Mouse (Mus musculus): Measurements from ENCODE around the gene Rnf212b. TPM values are rescaled to one million over a fixed set of nuclear protein-coding genes. Genes with fewer than 3 reads are reported as not detected.
"Not testable (repeated sequence)": the region's sequence is repeated elsewhere in the genome, so short reads cannot be mapped to it uniquely, and the experiment has no call there.

Rnf212b gene
- total RNA-seq (2021): under 1 TPM in 1 of 2 experiments, not detected in 1; 0.29 TPM
- long read RNA-seq, experiment 1: 0 reads
- long read RNA-seq, experiment 2, partial matches to known transcripts: 0 of 3 reads
- long read RNA-seq, experiment 2, other reads (novel, unspliced or antisense): 3 of 3 reads

DNA sequence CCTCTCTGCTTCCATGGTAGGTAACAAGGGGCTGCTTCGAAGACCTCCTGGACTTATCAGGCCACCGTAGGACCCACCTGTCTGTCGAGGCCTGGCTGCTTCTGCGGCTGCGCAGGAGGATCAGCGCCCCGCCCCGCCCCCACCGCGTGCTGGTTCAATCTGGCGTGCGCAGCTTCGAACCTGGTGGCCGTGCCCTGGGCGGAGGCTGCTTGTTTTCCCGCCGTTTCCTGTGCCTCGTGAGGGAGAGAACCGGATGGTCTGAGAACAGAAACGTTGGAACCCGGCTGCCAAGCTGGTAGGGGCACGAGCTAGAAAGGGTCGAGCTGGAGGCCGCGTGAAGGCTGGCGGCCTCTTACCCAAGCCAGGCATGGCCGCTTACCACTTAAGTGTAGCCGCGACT lies at the start of gene Rnf212b:
Gene Rnf212b (plus strand): TSS at position 151 of the 400 bp plus-strand sequence.
- no peak for DNase-seq
- intact Hi-C loops (cut with DNase I; ENCODE audit: low total_unique reads): no loop called here

DNA sequence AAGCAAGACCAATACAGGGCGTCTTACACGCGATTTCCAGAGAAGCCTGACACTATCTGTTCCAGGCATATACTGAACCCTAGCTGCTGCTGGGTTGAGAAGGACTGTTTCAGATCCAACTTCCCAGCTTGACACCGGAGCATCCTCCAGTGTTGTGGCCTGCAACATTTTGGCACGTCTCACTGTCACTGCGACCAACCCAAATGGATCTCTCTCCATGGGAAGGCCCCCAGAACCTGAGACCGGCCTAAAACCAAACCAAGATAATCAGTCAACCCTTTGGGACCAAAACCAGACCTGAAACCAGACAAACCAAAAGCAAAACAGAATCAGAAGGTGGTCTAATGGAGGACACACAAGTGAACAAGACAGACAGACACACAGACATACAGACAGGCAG lies 47.0 kb upstream of the Rnf212b start:
- intact Hi-C loops (cut with DNase I; ENCODE audit: low total_unique reads): not testable (repeated sequence)

DNA sequence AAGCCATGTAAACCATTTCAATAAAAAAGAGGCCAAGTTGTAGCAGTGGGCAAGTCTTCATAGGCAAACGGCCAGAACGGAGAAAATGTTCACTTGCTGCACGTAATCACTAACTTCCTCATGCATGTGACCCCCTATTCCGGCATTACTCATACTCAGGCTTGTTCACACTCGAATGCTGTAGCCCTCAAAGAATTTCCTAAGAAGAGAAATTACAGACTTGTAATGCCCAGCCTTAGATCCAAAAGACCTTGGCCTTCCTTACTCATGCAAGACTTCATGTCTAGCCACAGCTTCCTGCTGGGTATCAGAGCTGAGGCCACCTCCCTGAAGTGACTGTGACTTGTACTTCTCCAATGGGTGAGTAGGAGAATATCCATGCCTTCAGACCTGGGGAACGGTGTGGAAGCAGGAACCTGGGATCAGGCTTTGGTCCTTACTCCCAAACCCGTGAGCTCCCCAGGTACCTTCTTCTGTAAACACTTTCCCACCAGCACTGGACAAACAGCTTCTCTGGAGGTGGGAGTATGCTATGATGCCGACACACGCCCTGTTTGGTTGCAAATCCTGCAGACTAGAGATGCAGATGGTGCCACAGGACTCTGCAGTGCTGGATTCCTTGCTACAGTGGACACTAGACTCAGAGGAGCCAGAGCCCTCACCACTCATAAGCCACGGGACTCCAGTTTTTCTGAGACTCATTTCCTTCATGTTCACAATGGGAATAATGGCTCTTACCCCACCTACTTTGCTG lies 45.5 kb upstream of the Rnf212b start:
- DNase-seq: no peak
- intact Hi-C loops (cut with DNase I; ENCODE audit: low total_unique reads): no loop called here

More for the DNA sequence above, 47.0 kb upstream of the Rnf212b start:
- DNase-seq: not testable (repeated sequence)

DNA sequence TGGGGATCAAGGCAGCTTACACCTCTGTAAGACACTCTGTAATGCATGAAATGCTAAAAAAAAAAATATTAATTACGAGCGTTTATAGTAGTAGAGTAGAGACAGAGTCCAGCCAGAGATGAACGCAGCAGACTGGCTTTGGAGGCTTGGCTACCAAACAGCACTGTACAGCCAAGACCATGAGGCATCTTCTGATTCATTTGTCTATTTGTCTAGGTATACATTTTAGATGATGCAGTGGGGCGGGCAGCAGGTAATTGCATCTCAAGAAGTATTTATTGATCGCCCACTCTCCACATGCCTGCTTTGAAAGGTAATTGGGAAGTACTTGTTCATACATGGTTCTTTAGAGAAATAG lies 44.9 kb upstream of the Rnf212b start:
- intact Hi-C loops (cut with DNase I; ENCODE audit: low total_unique reads): no loop called here
- DNase-seq: no peak

DNA sequence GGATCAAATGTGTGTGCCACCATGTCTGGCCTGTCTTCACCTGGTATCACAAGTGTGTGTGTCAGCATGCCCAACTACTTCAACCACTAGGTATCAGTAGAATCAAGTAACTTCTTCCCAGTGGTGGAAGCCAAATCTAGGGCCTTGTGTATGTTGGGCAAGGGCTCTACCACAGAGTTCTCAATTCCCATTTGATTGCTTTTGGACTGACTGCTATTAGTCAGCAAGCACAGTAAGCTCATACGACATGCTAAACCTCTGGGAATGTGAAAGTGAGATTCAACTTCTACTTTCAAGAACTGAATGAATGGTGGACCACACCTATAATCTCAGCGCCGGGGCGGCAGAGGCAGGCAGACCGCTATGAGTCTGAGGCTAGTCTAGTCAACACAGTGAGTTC lies 43.6 kb upstream of the Rnf212b start:
- DNase-seq: no peak
- intact Hi-C loops (cut with DNase I; ENCODE audit: low total_unique reads): no loop called here

DNA sequence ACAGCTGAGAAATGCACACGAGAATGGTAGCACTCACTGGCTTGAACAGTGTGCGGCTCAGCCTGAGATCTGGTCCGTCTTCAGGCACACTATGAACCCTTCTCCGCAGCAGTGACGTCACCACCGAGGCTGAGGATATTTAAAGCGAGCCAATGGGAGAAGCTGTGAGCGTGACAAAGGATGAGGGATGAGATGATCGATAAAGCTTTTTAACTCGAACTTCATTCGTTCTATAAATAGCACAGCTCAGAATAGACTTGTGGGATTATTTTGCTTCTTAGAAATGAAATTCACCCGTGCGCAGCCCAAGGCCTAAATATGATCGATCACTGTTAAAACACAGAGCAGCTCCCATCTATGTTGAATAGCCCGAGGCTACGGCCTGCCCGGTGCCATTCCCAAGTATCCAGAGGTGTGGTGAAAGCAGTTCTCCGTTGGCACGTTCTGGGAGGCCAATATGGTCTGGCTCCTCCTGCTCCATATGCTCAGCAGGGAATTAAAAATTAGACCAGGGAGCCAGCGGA lies 41.5 kb upstream of the Rnf212b start:
- intact Hi-C loops (cut with DNase I; ENCODE audit: low total_unique reads): no loop called here

DNA sequence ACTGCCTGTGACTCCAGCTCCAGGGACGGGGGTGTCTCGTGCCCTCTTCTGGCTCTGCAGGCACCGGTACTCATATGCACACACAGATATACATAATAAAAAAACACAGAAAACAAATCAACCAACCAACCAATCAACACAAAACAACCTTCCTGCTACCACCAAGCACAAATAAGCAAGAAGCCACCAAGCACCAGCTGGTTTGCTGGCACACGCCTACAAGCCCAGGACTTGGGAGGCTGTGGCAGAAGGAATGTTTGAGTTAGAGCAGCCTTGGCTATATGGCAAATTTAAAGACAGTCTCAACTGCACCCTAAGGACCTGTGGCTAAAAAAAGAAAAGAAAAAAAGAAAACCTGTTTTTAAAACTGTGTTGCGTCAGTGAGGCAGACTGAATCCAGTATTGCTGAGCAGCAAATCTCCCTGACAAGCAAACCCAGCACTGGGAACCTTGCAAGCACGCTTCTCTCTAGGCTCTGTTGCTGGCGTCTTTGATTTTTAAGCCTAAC lies 38.4 kb upstream of the Rnf212b start:
- intact Hi-C loops (cut with DNase I; ENCODE audit: low total_unique reads): no loop called here
- DNase-seq: no peak

More for the DNA sequence above, 41.5 kb upstream of the Rnf212b start:
- no peak for DNase-seq

DNA sequence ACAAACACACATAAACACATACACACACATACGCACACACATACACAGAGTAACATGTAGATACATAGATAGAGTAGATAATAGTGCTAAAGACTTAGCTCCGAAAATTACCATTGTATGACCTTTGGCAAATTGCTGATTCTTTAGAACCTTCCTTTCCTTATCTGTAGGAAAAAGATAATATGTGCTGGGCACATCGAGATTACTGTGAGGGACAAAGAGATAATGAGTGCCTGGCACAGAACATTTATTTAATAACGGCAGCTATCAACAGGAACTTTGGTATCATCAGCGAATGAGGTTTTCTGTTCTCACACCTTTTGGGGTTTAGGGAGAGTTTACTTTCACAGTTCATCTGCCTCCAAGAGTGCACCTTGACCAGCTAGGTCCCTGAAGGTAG lies 37.2 kb upstream of the Rnf212b start:
- no peak for DNase-seq

DNA sequence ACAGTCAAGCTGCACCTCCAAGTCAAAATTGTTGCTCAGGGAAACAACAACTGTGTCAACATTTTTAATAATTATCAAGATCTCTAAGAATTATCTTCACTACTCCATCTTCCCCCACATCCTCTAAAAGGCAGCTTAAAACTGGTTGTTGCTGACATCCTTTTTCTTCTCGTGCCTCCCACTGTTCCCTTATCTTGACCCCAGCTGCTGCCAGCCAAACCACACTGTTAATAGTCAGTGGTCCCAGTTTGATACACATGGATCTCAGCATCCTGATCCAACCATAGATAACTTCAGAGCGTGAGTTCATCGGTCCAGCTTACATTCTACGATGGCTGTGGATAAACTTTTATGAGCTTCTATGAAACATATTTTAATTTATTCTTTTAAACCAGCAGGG lies 36.0 kb upstream of the Rnf212b start:
- DNase-seq: no peak
- intact Hi-C loops (cut with DNase I; ENCODE audit: low total_unique reads): no loop called here

More for the DNA sequence above, 37.2 kb upstream of the Rnf212b start:
- intact Hi-C loops (cut with DNase I; ENCODE audit: low total_unique reads): no loop called here

DNA sequence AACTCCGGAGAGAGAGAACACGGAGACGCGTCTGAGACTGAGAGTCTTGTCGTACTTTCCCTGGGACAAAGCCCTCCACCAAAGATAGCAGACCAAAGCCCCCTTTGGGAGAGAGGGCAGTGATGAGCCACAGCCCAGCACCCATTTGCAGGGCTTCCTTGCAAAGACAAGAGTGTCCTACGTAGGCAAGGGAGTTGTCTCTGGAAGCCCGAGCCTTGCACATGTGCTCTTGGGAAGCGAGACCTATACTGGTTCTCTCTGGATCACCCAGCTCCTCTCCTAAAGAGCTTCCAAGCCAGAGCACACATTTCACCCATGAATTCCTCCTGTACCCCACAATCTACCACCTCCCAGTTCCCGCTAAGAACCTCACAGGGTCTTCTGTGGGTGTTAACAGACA lies 33.9 kb upstream of the Rnf212b start:
- no peak for DNase-seq
- intact Hi-C loops (cut with DNase I; ENCODE audit: low total_unique reads): no loop called here

DNA sequence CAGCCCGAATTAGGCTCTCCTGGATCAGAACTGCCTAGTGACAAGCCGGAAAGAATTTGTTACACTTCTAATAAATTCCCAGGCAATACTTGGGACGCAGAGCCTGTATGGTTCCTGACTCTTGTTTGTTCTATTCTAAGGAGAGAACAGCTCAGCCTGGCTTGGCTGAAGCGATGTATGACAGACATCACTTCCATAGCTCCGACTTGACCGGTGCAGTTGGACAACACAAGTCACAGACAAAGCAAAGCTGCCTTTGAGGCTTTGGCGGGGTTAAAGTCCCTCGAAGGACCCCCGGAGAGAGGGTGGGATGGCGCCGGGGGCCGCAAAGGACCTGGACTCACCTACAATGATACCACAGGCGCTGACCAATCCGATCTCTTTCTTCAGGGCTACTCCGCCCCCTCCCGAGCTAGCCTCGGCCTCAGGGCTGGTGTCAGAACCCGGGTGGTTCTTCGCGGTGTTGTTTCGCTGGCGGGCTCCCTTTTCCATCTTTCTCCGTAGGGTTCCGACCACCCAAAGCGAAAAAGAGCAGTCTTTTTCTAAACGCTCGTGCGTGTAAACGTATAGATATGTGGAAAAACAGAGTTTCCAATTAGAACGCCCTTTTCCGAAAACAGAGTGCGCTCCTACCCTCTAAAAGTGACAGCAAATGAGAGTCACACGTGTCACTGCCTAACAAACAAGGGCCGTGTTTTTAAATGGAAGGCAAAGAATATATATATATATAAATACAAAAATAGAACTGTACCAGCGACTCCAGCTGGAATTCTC lies 32.9 kb upstream of the Rnf212b start:
- peak; percentile 55 for DNase-seq
- intact Hi-C loops (cut with DNase I; ENCODE audit: low total_unique reads): no loop called here

DNA sequence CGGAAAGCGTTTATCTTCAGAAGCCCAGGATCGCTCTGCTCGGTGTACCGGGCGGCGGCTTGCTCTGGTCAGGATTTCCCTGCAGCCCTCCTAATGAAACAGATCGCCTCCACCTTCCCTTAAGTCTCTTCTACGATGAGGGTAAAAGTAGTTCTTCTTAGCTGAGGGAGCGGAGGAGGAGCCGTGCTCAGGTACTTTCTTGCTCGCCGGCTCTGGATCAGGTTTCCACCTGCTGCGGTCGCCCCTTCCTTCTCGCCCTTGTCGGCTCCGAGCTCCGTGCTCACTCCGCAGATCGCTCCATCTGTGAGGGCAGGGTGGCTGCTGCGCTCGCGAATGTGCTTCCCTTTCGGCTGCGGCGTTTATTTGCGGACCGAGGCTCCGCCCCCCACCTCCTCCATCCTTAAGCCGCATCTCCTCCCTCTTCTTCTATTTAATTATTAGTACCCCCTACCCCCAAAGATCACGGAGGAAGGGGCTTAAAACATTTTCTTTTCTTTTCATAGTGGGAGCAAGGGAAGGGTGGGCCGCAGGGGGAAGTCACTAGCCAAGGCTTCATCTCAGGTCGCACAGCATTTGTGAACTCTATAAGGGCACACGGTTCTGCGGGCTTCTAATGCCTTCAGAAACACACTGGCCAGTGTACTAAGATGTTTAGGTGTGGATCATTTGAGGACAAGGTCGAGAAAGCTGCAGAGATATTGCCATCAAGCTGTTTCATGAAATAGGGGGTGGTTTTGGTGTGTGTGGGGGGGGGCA lies 32.2 kb upstream of the Rnf212b start, which contains the start of gene Slc7a8:
Gene Slc7a8 (minus strand): TSS at position 337 of the 756 bp plus-strand sequence.
- intact Hi-C loops (cut with DNase I; ENCODE audit: low total_unique reads): no loop called here
- peak; percentile 60 for DNase-seq

DNA sequence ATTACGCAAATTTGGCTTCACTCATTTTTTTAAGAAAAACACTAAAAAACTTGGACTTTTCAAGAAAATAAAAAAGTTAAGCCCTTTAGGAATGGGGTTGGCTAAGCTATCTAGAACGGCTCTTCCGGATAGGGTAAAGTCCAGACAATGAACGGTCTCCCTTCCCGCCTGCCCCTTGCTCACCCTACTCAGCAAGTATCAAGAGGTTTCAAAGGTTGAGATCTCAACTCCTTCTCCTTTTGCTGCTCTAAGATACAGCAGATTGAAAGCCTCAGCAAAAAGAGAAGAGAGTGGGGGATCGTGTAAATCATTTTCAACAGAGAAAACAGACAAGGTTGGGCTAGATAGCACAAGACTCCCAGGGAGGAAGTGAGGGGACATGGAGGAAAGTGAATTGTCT lies 31.0 kb upstream of the Rnf212b start:
- DNase-seq: no peak
- intact Hi-C loops (cut with DNase I; ENCODE audit: low total_unique reads): no loop called here

DNA sequence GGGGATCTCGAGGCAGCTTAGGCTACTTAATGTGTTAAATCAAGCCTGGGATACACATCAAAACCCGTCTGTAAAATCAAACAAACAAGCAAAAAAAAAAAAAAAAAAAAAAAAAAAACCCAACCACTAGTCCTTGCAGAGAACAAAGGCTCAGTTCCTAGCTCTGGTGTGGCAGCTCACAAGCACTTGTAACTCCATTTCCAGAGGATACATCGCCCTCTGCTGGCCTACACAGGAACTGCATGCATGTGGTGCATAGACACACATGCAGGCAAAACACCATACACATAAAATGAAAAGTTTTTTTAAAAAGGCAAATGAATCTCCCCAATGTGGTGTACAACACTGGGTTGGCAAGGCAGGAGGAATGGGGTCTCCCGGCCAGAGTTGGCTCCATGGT lies 28.0 kb upstream of the Rnf212b start:
- intact Hi-C loops (cut with DNase I; ENCODE audit: low total_unique reads): loop anchor here (2.0 kb wide), 1 partner anchor 71 kb away; no protein-coding TSS in a partner anchor
- DNase-seq: peak; percentile 56

DNA sequence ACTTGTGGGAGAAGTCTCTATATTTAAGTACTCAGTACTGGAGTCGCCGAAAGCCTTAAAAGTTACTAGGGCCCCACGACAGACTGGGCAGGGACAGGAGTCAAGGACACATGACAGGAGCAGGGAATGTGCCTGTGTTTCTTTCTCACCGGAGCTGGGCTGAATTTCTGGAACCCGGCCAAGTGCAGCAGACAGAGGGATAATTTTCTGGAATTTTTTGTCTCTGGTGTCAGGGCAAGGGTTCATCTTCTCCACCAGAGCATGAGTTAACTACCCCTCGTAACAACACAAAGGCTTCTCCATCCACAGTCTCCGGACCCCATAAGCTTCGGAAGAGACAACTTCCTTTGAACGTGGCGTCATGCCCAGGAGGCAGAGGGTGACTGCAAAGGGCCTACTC lies 27.5 kb upstream of the Rnf212b start:
- DNase-seq: peak; percentile 18
- intact Hi-C loops (cut with DNase I; ENCODE audit: low total_unique reads): loop anchor here (2.0 kb wide), 1 partner anchor 72 kb away; no protein-coding TSS in a partner anchor

DNA sequence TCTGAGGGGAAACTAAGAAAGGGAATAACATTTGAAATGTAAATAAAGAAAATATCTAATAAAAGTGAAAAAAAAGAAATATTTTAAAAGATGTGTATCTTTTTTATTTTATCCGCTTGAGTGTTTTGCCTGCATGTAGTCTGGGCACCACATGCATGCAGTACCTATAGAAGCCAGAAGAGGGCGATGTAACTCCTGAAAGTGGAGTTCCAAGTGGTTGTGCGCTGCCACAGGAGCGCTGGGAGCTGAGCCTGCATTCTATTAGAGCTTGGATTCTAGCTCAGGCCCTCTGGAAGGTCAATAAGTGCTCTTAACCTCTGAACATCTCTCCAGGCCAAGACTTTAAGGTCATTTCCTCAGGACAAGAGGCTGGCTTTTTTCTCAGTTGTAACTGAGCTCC lies 26.7 kb upstream of the Rnf212b start:
- intact Hi-C loops (cut with DNase I; ENCODE audit: low total_unique reads): loop anchor here (2.0 kb wide), 1 partner anchor 72 kb away; no protein-coding TSS in a partner anchor

DNA sequence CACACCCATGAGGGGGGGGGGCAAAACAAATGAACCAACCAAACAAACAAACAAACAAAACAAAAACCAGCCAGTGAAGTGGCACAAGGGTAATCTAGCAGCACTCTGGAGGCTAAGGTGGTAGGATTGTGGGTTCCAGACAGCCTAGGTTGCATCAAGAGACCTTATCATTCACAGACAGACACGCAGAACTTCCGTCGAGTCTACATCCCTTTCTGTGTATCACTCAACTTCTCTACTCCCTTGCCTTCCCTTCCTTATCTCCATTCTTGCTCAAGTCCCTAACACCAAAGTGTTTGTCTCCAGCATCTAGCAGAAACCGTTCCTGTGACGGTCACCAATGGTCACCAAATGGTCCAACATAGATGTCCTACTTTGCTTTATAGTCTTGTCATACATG lies 25.7 kb upstream of the Rnf212b start:
- intact Hi-C loops (cut with DNase I; ENCODE audit: low total_unique reads): no loop called here

More for the DNA sequence above, 26.7 kb upstream of the Rnf212b start:
- no peak for DNase-seq

DNA sequence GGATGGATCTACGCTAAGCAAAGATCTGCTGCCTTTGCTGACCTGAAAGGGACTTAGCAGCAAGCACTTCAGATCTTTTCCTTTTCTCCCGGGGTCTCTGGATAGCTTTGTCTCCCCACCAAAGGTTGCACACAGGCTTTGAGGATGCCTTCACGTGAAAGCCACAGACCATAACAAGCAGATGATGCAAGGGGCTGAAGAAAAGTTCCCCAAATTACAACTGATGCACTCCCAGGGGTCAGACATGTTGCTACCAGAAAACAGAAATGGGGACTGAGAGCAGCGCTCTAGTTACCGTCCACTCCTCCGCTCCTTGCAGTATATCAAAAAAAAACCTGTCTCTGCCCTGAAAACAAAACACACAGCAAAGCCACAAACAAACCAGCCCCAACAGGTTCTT lies 21.8 kb upstream of the Rnf212b start:
- intact Hi-C loops (cut with DNase I; ENCODE audit: low total_unique reads): no loop called here
- DNase-seq: no peak

More for the DNA sequence above, 25.7 kb upstream of the Rnf212b start:
- DNase-seq: no peak

DNA sequence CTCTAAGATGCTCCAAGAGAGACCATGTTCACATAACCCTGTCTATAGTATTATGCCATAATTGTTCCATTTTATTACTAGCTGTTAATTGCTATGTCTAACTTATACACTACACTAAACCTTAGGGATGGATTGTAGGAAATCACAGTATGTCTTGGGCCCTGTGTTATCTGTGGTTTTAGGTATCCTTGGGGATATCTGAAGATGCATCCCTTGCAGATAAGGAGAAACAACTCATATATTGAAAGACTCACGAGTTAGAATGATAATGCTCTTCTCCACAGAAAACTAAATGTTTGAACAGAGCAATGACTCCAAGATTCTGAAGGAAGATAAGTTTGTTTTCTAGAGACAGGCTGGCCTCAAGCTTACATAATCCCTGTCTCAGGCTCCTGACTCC lies 20.6 kb upstream of the Rnf212b start:
- no peak for DNase-seq
- intact Hi-C loops (cut with DNase I; ENCODE audit: low total_unique reads): no loop called here

All from gastrocnemius, postnatal 14 days (tissue).